Mouse (Mus musculus) cerebellum, adult 2 months (tissue): ENCODE measurements around the gene Miga2. TPM values are rescaled to one million over a fixed set of nuclear protein-coding genes. Genes with fewer than 3 reads are reported as not detected.
A peak's percentile ranks its signal among the peaks of the same experiment; 100 is the strongest.

Experiments
- DNase-seq, 2 experiments: peaks; one replicate each; pipeline ENCODE4 v3.0.0; 2021
- H3K27ac ChIP-seq: fragments of 200-500 bp; 2 replicates; pipeline ENCODE4 v1.5.1; 2012; ENCODE audit warnings: low read length, control low read depth, inconsistent platforms; ENCODE audit not compliant: insufficient read depth
- H3K27me3 ChIP-seq: fragments of 200-500 bp; 2 replicates; pipeline ENCODE4 v1.6.1; 2012; ENCODE audit warnings: inconsistent platforms, mild to moderate bottlenecking, low read length, moderate library complexity; ENCODE audit not compliant: control insufficient read depth, insufficient read depth
- H3K4me1 ChIP-seq: fragments of 200-500 bp; 2 replicates; pipeline ENCODE4 v1.6.1; 2011; ENCODE audit warnings: low read length; ENCODE audit not compliant: control insufficient read depth, insufficient read depth
- H3K4me3 ChIP-seq: fragments of 200-500 bp; replicated peaks from 2 replicates; pipeline ENCODE3; 2011; ENCODE audit warnings: mild to moderate bottlenecking, low read depth, low read length, control low read depth; ENCODE audit not compliant: insufficient read depth
- CTCF ChIP-seq: fragments of 200-500 bp; IDR thresholded peaks from 2 replicates; pipeline ENCODE4 v1.5.1; 2011; ENCODE audit warnings: low read depth, mild to moderate bottlenecking, control low read depth, low read length, moderate library complexity, borderline replicate concordance; ENCODE audit not compliant: insufficient read depth
- POLR2A ChIP-seq: fragments of 200-500 bp; IDR thresholded peaks from 2 replicates; pipeline ENCODE4 v1.6.1; 2011; ENCODE audit warnings: low read length, control low read depth, borderline replicate concordance; ENCODE audit not compliant: insufficient read depth
- WGBS: fragments of 180-500 bp; shearing (Covaris S2); methylation state at CpG from one replicate; pipeline ENCODE4 v1.1.7; 2018; 5-methylcytosine and 5-hydroxymethylcytosine counted together
- polyA plus RNA-seq: library from polyadenylated mRNA; depleted of rRNA; stranded (reverse); fragments of >200 nt; gene quantifications from 2 replicates; pipeline ENCODE4 v1.2.3, GENCODE M21; 2012

Miga2 gene
- polyA plus RNA-seq, 1 experiment: 108 TPM

DNA sequence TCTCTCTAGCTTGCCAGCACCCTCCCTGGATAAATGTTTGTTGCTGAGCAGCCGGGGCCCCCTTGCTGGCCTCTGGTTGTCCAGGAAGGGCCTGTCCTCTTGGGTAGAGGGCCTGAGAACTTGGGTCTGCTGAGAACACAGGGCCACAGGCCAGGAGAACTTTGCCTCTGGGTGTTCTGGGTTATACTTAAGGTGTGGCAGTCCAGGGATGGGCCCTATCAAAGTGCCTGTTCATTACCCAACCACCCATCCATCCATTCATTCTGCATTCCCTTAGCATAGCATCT lies 29.3 kb downstream of the Miga2 start:
- no peak for TF ChIP-seq CTCF
- no peak for TF ChIP-seq POLR2A
- peaks cover 13% of the 10 kb centered on the region for H3K4me1 ChIP-seq
- peak overlapping the region; percentile 67 for H3K4me3 ChIP-seq
- peak overlapping the region; percentile 3; the same call in 1 of the 2 replicates for H3K27ac ChIP-seq
- no peak for DNase-seq
- WGBS: 39% methylated on average over 1 of the region's 1 CpGs
- no peaks in the 10 kb centered on the region for H3K27me3 ChIP-seq

DNA sequence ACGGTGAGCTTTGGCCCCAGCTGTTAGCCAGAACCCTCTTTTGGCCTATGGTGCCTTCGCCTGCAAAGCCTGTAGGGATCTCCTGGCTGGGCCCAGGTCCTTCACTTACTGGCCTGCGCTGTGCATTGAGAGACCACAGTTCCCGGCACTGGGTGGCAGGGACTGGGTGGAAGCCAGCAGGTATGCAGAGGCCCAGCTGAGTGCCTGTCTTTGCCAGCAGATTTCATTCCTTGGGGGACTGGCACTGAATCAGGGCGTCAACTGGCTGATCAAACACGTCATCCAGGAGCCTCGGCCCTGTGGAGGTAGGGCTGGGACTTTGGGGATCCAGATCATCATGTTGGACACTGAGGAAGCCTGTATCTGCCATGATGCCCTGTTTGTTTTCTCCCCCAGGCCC lies 31.7 kb downstream of the Miga2 start:
- Histone ChIP-seq H3K4me1 (peaks cover 38% of the 10 kb centered on the region), H3K27ac (no peak overlapping the region), H3K4me3 (no peak overlapping the region), H3K27me3 (no peaks in the 10 kb centered on the region)
- TF ChIP-seq POLR2A: no peak
- TF ChIP-seq CTCF: no peak
- 72% methylated on average over 7 of the region's 7 CpGs for WGBS
- no peak for DNase-seq

DNA sequence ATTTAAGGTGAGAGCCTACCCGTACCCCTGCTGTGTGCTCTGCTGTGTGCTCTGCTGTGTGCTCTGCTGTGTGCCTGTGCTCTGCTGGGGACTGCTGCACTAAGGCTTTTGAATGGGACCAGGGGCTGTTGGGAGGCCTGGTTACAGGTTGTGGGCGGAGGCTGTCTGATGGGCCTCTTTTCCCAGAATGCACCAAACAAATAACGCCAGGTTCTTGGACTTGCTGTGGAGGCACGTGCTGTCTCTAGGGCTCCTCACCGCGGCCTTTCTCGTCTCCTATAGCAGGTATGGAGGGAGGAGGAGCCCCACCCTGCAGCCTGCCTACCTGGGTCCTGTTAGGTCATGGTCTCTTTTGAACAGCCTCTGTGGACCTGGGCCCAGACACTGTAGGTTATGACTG lies 32.2 kb downstream of the Miga2 start:
- Histone ChIP-seq H3K4me1 (peaks cover 43% of the 10 kb centered on the region), H3K4me3 (no peak overlapping the region), H3K27ac (no peak overlapping the region), H3K27me3 (no peaks in the 10 kb centered on the region)
- 92% methylated on average over 7 of the region's 7 CpGs for WGBS
- no peak for DNase-seq
- TF ChIP-seq CTCF: no peak
- TF ChIP-seq POLR2A: no peak

DNA sequence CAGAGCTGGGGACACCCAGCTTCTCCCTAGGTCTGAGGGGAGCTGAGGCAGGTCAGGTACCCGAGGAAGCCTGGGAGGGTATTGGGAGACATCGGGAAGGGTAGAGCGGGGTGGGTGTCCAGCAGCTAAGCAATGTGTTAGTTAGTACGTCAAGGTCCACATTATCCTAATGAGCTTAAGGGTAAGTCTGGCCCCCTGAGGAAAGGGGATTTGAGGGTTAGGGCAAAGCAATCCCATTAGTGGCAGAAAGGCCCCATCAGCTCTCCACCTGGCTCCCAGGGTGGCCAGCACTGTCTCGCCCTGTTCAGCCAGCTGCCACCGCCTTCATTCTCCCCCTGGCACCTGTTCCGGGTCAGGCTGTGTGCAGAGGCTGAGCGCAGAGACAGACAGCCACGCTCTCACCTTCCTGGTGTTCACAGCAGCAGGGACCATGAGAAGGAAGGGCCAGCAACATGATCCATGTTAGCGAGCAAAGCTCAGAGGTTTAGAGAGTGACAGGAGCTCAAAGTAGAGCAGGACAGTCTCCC lies 34.0 kb downstream of the Miga2 start:
- Histone ChIP-seq H3K27me3 (no peaks in the 10 kb centered on the region), H3K4me3 (no peak overlapping the region), H3K27ac (peak overlapping the region; percentile 35; the same call in 1 of the 2 replicates), H3K4me1 (peaks cover 61% of the 10 kb centered on the region)
- TF ChIP-seq CTCF (no peak), POLR2A (no peak)
- DNase-seq: no peak
- 76% methylated on average over 10 of the region's 10 CpGs for WGBS

DNA sequence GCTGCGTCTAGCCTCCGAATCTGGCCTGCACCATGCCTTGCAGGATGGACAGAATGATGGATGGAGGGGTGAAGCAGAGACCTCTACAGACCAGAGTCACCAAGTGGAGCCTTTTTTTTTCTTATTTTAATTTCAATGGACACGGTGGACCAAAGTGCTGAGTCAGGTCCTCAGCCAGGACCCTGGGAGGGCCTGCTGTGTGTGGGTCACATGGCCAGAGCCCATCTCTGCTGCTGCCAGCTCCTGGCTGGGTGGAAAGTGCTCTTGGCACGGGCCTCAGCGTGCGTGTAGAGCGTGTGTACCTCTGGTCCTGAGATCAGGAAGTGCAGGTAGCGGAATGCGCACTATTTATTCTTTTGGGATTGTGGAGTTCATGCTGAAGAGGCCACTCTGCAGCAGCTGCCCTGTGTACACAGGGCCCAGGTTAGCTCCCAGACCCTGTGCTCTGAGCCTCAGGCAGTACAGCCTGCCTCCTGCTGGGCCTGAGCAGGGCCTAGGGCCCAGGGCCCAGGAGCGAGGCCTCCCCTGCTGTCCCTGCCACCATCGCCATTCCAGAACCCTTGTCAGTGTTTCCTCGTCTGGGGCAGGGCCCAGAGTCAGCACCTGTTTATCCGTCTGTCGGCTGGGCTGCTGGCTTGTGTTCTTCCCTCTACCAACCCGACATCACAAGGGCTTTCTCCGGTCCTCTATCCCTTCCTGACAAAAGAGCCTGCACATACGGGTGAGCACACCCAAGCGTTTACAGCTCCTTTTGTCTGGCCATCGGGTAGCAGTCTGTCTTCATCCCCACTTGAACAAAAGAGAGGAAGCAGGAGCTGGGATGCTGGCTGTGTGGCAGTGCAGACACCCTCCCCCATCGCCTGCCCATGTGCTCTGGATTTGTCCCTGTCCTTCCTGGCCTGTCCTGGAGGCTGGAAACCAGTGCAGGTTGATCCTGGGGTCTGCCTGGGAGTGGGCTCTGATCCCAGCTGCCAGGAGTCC lies 35.4 kb downstream of the Miga2 start:
- H3K27me3 ChIP-seq: no peaks in the 10 kb centered on the region
- peaks cover 59% of the 10 kb centered on the region for H3K4me1 ChIP-seq
- 7% methylated on average over 20 of the region's 20 CpGs for WGBS
- no peak overlapping the region for H3K4me3 ChIP-seq
- TF ChIP-seq POLR2A (0 out of 2 replicates have a peak, but pooled peaks have one; percentile 8), CTCF (no peak)
- peak; percentile 83 to 90 for DNase-seq
- peak overlapping the region; percentile 78 for H3K27ac ChIP-seq

DNA sequence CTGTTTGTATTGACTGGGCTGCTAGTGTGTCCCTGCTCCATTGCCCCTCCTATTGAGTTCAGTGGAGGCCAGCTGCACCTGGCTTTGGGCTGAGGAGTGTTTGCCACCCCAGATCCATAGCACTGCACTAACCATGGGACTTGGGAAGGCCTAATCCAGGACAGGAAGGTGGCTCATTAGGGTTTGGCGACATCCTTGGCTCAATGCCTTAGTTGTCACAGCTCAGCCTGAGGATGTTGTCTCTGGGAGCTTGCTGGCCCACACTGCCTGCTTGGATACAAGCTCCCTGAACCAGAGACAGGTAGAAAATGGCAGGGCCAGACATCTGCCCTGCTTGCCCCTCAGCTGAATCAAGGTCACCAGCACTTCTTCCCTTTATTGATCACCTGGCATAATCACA lies 37.5 kb downstream of the Miga2 start:
- 12% methylated on average over 1 of the region's 1 CpGs for WGBS
- no peak overlapping the region for H3K4me3 ChIP-seq
- peaks cover 59% of the 10 kb centered on the region for H3K4me1 ChIP-seq

DNA sequence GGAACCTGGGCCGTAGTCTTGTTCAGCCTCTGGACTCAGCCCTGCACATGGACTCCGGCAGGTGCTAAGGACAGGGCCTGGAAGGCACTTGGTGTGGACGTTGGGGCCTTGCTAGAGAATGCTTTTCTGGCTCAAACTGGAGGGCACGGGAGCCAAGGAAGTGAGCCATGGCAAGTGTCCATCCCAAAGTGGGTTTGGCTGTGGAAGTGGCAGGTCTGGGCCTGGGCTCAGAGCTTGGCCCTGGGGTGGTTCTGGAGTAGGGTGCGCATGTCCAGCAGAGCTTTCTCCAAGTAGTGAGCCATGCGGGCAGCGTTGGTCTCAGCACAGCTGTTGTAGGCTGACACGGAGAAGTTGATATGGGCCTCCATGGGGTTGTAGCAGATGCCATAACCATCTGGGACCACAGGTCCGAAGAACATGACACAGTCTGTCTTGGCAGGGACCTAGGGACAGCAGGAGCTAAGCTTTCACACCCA lies 38.4 kb downstream of the Miga2 start:
- WGBS: 14% methylated on average over 9 of the region's 9 CpGs
- Histone ChIP-seq H3K4me1 (peaks cover 59% of the 10 kb centered on the region), H3K27me3 (no peaks in the 10 kb centered on the region), H3K4me3 (no peak overlapping the region), H3K27ac (peak overlapping the region; percentile 44)
- DNase-seq: peak; percentile 73 to 74
- TF ChIP-seq POLR2A: no peak
- no peak for TF ChIP-seq CTCF

More for the DNA sequence above, 37.5 kb downstream of the Miga2 start:
- TF ChIP-seq CTCF (no peak), POLR2A (no peak)
- peak in 1 of 2 experiments; percentile 56 for DNase-seq
- peak overlapping the region; percentile 44 for H3K27ac ChIP-seq
- no peaks in the 10 kb centered on the region for H3K27me3 ChIP-seq
